Mouse (Mus musculus) heart, adult 2 months (tissue): ENCODE data around the gene Agl.

Source experiments
- CTCF ChIP-seq: fragments of 200-600 bp; IDR thresholded peaks from 2 replicates; pipeline ENCODE4 v1.8.1; 2022; ENCODE audit warnings: antibody characterized with exemption, mild to moderate bottlenecking, moderate library complexity
- EP300 ChIP-seq: fragments of 200-500 bp; IDR thresholded peaks from 2 replicates; pipeline ENCODE4 v1.6.1; 2011; ENCODE audit warnings: low read depth, low read length, control low read depth; ENCODE audit not compliant: insufficient read depth
- POLR2A ChIP-seq: fragments of 200-500 bp; IDR thresholded peaks from 2 replicates; pipeline ENCODE4 v1.6.1; 2011; ENCODE audit warnings: mild to moderate bottlenecking, low read depth, low read length, control low read depth; ENCODE audit not compliant: insufficient read depth

- TF ChIP-seq EP300 (no peak), POLR2A (no peak), CTCF (no peak)
These were observed 112.3 kb downstream of the Agl start for GRCm38 (mm10) chr3:116695666-116695985.
